Mouse (Mus musculus) spleen, postnatal 10 days (tissue): Measurements from ENCODE around the gene Tmem120b.

ENCODE experiments used
- DNase-seq, 2 experiments: peaks; one replicate each; pipeline ENCODE4 v3.0.0; 2021 to 2022; ENCODE audit warnings: low spot score in 2 of 2

Tmem120b gene

DNA sequence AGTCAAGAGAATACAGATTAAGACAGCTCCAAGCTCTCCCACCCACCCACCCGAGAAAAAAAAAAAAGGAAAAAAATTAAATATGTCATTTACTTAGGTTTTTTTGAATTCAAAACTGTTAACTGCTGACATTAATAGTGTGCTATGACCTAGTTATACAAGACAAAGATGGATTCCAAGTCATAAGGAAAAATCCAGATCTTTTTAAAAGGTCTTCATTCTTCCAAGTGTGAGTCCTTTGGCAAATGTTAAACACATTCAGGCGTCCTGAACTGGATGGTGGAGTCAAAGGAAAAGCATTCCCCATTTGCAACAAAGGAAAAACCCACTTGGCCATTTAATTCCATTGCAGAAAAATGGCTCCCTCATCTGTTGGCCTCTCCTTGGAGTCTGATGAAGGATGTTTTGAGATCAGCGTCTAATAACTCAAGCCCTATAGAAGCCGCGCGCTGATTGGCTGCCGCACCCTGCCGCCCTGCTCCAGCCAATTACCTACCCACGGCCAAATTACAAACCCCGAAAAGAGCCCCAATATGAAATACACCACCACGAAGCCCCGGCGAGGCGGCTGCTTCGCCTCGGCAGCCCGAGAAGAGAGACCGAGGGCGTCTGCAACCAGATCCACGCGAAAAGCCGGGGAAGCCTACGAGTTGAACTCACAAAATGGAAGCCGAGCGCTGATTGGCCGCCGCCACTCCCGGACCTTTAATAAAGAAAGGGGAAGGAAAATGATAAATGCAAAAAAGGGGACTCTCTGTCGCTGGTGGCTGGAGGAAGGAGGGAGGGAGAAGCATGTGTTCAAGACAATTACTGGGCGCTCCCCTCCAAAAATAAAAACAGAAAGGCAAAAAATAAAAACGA is 72.7 kb downstream of the Tmem120b start:
- peak; percentile 92 to 96 for DNase-seq

- peak; percentile 70 to 78 for DNase-seq
Measured at GRCm38 (mm10) chr5:123141555-123142160, 73.4 kb downstream of the Tmem120b start.

DNA sequence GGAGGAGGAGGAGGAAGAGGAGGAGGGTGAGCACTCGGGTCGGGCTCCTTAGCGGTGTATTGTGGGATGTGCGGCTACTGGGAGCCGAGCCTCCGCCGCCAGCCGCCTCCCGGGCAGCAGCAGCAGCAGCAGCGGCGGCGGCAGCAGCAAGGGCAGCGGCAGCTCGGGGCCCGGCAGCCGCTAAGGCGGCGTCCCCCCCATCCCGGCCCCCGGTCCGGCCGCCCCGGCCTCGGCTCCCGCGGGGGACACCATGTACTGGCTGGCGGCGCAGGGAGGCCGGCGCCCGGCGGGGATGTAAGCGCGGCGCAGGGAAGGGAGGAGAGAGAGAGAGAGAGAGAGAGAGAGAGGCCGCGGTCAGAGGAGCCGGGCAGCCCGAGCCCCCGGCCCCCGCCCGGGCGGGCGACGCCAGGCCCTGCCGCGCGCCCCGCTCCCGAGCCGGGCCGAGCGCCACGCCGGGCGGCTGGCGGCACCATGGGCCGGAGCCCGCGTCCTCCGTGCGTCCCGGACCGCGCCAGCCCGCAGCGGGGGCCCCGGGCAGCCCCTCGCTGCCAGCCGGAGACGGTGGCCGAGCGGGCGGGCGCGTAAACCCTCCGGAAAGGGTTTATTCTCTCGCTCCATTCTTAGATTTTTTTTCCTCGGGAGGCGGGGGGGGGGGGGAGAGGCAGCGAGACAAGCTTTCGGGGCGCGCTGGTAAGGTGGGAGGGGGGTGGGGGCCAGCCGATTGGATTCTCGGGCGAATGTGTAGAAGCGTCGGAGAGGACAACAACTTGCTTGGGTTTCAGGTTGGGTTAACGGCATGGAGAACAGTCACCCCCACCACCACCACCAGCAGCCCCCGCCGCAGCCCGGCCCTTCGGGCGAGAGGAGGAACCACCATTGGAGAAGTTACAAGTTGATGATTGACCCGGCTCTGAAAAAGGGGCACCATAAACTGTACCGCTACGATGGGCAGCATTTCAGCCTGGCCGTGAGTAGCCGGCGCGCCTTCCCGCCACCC is 74.2 kb downstream of the Tmem120b start, which contains the start of gene Setd1b:
Gene Setd1b (plus strand): TSS at position 33 of the 997 bp plus-strand sequence.
- DNase-seq, result peak; percentile 74 to 75

DNA sequence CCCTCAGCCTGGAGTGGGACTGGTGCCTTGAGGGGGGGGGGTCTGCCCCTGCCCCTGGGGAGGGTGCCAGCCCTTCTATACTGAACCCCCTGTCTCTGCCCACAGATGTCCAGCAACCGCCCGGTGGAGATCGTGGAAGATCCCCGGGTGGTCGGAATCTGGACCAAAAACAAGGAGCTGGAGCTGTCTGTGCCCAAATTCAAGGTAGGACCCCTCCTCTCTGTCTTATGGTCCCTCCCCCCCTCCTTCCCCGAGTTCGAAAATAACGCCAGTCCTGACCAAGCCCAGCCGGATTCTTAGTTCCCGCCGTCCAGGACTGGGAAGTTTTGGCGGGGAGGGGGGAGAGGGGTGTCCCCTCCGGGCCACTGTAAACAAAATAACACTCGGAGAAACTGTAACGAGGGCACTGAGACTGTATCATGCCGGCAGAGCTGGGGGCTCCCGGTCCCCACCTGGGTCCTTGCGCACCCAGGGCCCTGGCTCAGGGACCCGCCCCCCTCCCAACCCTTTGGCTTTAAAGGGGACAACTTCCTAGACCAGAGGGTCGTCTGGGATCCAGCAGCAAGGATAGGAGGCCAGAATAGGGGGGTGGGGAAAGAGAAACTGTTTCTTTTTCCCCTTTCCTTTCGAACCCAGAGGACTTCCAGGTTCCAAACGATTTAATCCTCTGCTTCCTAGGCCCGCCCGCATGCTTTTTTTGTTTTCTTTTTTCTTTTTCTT is 75.2 kb downstream of the Tmem120b start:
- DNase-seq, result peak in 1 of 2 experiments; percentile 70

DNA sequence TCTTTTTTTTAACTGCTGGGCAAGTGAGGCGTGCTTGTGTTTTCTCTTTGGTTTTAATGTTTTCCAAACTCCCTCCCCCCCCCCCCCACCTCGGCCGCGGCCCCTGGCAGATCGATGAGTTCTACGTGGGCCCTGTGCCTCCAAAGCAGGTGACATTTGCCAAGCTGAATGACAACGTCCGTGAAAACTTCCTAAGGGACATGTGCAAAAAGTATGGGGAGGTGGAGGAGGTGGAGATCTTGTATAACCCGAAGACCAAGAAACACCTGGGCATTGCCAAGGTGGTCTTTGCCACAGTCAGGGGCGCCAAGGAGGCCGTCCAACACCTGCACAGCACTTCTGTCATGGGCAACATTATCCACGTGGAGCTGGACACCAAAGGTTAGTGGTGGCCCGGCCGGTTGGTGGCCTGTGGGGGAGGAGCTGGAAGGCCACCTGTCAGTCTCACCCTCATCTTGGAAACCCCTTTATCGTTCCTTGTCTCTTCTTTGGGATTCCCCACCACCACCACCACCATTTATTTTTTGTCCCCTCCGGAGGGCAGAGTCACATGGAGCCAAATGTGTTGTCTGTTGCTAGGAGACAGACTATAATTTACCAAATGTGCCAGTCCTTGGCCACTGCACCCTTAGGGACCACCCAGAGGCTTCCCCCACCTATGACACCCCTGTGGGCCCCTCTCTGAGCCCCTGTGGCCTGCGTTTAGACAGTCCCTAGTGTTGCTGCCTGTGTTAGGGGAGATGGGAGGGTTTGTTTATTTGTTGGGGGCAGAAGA is 75.9 kb downstream of the Tmem120b start:
- DNase-seq, result peak in 1 of 2 experiments; percentile 34

GRCm38 (mm10) chr5:123144746-123145590 is 76.8 kb downstream of the Tmem120b start:
- peak in 1 of 2 experiments; percentile 29 for DNase-seq

DNA sequence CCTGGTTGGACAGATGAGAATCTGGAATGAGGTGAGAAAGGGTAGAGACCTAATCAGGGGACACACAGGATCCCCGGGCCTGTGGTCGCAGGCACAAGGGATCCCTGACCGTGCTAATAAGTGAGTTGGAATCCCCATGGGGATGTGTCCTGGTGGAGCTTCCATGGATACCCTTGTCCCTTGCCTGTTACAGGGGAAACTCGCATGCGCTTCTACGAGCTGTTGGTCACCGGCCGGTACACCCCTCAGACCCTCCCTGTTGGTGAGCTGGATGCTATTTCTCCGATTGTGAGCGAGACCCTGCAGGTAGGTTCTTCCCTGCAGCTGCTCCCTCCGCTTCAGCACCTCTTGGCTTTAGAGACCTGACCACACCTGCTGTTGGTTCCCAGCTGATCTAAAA is 78.1 kb downstream of the Tmem120b start:
- no peak for DNase-seq

- DNase-seq, result peak in 1 of 2 experiments; percentile 20
Measured at GRCm38 (mm10) chr5:123147569-123147968, 79.4 kb downstream of the Tmem120b start.

DNA sequence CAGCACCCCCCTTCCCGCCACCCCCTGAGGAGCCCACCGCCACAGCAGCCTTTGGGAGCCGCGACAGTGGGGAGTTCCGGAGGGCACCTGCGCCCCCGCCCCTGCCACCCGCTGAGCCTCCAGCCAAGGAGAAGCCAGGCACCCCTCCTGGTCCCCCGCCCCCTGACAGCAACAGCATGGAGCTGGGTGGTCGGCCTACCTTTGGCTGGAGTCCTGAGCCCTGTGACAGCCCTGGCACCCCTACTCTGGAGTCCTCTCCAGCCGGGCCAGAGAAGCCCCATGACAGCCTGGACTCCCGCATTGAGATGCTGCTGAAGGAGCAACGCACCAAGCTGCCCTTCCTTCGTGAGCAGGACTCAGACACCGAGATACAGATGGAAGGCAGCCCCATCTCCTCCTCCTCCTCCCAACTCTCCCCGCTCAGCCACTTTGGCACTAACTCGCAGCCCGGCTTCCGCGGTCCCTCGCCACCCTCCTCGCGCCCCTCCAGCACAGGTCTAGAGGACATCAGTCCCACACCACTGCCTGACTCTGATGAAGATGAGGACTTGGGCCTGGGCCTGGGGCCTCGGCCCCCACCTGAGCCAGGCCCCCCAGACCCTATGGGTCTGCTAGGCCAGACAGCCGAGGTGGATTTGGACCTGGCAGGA is 80.0 kb downstream of the Tmem120b start:
- peak in 1 of 2 experiments; percentile 24 for DNase-seq

DNA sequence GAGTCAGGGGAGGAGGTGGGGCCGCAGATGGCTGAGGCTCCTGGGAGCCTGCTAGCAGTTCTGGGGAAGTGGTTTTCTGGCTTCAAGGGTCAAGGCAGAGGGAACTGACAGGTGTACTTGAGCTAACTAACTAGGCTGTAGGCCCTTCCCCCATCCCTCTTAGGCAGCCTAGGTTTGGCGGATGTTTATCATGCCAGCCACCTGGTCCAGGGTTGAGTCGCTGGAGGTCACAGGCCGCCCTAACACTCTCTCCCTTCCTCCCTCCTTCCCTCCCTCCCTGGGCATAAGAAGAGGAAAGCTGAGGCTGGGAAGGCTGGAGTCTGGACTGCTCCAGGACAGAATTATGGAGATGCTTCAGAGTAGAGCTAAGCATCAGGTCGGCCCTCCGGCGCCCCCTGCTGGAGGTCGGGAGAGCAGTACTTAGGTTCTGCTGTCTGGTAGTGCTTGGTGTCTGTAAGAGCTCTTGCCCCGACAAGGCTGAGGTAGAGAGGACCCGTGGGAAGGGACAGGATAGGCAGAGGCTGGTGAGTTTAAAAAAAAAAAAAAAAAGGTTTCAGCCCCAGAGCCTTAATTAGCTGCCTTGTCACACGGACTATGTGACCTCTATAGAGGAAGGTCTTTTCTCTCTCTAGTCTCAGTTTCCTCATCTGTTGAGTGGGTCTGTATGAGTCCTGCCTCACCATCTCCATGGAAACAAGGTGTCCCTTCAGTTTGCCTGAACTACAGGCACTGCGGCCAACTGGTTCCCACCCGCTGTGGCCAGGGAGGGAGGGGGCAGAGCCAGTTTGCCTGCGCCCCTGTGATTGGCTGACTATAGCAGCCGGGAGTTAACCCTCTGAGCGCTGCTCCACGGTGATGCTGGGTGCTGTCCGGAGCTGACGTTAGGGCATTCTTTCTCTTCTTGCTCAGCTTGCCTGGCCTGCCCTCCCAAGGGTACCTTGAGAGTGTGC is 81.5 kb downstream of the Tmem120b start:
- peak; percentile 91 to 95 for DNase-seq

DNA sequence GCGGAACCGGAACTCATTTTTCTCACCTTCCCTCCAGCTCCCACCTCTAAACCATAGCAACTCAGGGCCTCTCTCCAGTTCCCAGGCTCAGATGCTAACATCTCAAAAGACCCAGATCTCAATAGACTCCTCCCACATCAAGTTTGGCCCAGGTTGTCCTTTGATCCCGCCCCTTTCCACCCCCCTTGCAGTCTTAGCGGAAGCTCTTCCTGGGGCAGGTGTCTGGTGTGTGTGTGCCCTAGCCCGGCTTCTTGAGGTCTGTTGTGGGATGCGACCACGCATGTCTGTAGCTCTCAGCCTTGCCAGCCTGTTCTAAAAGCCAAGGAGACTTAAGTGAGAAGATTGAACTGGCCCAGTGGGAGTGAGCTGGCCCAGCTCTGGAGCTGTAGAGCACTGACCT is 82.4 kb downstream of the Tmem120b start:
- peak in 1 of 2 experiments; percentile 71 for DNase-seq

- DNase-seq, result peak in 1 of 2 experiments; percentile 75
Measured at GRCm38 (mm10) chr5:123151077-123151476, 82.9 kb downstream of the Tmem120b start.

- DNase-seq, result no peak
Measured at GRCm38 (mm10) chr5:123151707-123152362, 83.6 kb downstream of the Tmem120b start.

GRCm38 (mm10) chr5:123152901-123153300 is 84.7 kb downstream of the Tmem120b start:
- DNase-seq, result no peak

DNA sequence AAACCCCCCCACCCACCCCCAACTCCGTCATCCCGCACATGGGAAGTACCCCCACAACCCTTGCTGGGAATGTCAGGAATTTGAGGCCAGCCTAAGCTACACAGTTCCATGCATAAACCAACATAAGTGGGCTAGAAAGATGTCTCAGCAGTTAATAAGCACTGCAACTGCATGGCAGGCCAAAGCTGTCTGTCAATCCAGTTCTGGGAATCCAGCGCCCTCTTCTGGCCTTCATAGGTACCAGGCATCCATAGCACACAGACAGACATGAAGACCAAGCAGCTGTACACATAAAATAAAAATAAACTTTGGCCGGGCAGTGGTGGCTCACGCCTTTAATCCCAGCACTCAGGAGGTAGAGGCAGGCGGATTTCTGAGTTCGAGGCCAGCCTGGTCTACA is 87.2 kb downstream of the Tmem120b start:
- peak; percentile 62 to 86 for DNase-seq

GRCm38 (mm10) chr5:123156763-123157162 is 88.5 kb downstream of the Tmem120b start:
- peak in 1 of 2 experiments; percentile 45 for DNase-seq

DNA sequence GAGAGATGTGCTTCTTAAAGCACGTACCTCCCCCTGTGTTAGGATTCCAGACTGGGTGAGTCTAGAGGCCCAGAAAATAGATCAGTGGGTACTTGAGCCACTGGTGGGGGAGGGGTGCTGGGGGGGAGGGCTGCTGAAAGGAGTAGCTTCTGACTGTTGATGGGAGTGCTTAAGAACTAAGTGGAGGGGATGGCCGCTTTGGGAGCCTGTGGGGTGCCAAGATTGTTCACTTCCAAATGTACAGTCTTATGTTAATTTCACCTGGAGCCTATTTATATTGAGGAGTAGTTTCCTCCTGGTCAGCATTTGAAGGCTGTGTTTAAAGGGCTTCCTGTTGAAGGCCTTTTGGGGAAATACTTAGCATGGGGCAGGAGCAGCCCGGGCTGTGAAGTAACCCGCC is 89.8 kb downstream of the Tmem120b start:
- DNase-seq, result no peak
